Mouse (Mus musculus) lung, postnatal 4 days (tissue): Measurements from ENCODE around the gene 9930104L06Rik.
"Not testable (repeated sequence)": the region's sequence is repeated elsewhere in the genome, so short reads cannot be mapped to it uniquely, and the experiment has no call there.

Experiments
- DNase-seq, 2 experiments: peaks; one replicate each; pipeline ENCODE4 v3.0.0; 2021

9930104L06Rik gene

GRCm38 (mm10) chr4:124936613-124937471, at the start of gene 9930104L06Rik:
9930104L06Rik (plus strand) TSS chr4:124937048.
- peak; percentile 95 for DNase-seq

GRCm38 (mm10) chr4:124888702-124889101, 48.1 kb upstream of the 9930104L06Rik start:
- no peak for DNase-seq

- no peak for DNase-seq
These were observed 46.9 kb upstream of the 9930104L06Rik start for GRCm38 (mm10) chr4:124889935-124890334.

GRCm38 (mm10) chr4:124890831-124891230, 46.0 kb upstream of the 9930104L06Rik start:
- DNase-seq, result no peak

- no peak for DNase-seq
These were observed 43.1 kb upstream of the 9930104L06Rik start for GRCm38 (mm10) chr4:124893769-124894168.

- DNase-seq, result no peak
These were observed 42.1 kb upstream of the 9930104L06Rik start for GRCm38 (mm10) chr4:124894508-124895428.

- no peak for DNase-seq
These were observed 38.4 kb upstream of the 9930104L06Rik start for GRCm38 (mm10) chr4:124898428-124898827.

GRCm38 (mm10) chr4:124899906-124900305, 36.9 kb upstream of the 9930104L06Rik start:
- DNase-seq, result no peak

- DNase-seq, result no peak
These were observed 31.4 kb upstream of the 9930104L06Rik start for GRCm38 (mm10) chr4:124905417-124905816.

- DNase-seq, result no peak
These were observed 30.7 kb upstream of the 9930104L06Rik start for GRCm38 (mm10) chr4:124905971-124906822.

- no peak for DNase-seq
These were observed 8.7 kb upstream of the 9930104L06Rik start for GRCm38 (mm10) chr4:124928102-124928501.

GRCm38 (mm10) chr4:124939211-124939610, 2.4 kb downstream of the 9930104L06Rik start, which contains the start of gene Cdca8:
Cdca8 (minus strand) TSS chr4:124939311.
- DNase-seq, result not testable (repeated sequence)

GRCm38 (mm10) chr4:124943022-124943421, 6.2 kb downstream of the 9930104L06Rik start:
- DNase-seq, result peak; percentile 64 to 84

GRCm38 (mm10) chr4:124943781-124944180, 6.9 kb downstream of the 9930104L06Rik start:
- no peak for DNase-seq

GRCm38 (mm10) chr4:124944961-124945360, 8.1 kb downstream of the 9930104L06Rik start:
- no peak for DNase-seq

GRCm38 (mm10) chr4:124949488-124949887, 12.6 kb downstream of the 9930104L06Rik start:
- no peak for DNase-seq

GRCm38 (mm10) chr4:124950181-124951035, 13.6 kb downstream of the 9930104L06Rik start:
- peak; percentile 19 to 71 for DNase-seq

- peak in 1 of 2 experiments; percentile 75 for DNase-seq
These were observed 14.2 kb downstream of the 9930104L06Rik start for GRCm38 (mm10) chr4:124951036-124951433.

- DNase-seq, result peak; percentile 53 to 89
These were observed 16.7 kb downstream of the 9930104L06Rik start for GRCm38 (mm10) chr4:124953546-124953945.

GRCm38 (mm10) chr4:124957284-124957683, 20.4 kb downstream of the 9930104L06Rik start:
- DNase-seq, result no peak

GRCm38 (mm10) chr4:124959062-124959461, 22.2 kb downstream of the 9930104L06Rik start:
- peak; percentile 36 to 82 for DNase-seq
